Mouse (Mus musculus) heart, embryonic 16.5 days (tissue): ENCODE results near the gene Olfr1110. TPM values are rescaled to one million over a fixed set of nuclear protein-coding genes. Genes with fewer than 3 reads are reported as not detected.
"Not testable (repeated sequence)": the region's sequence is repeated elsewhere in the genome, so short reads cannot be mapped to it uniquely, and the experiment has no call there.

Source experiments
- ATAC-seq: fragments of 200-750 bp; cut with Nextera tagmentation; replicated peaks from 2 replicates; pipeline ENCODE4 v1.8.0; 2017; ENCODE audit warnings: moderate number of reproducible peaks; ENCODE audit not compliant: insufficient read depth, low FRiP score; ENCODE audit errors: extremely low read depth
- H3K27ac ChIP-seq: fragments of 300-500 bp; sonication (generic); 2 replicates; pipeline ENCODE4 v1.5.1; 2014; ENCODE audit warnings: mild to moderate bottlenecking, low read length, control low read depth, moderate library complexity
- H3K27me3 ChIP-seq: fragments of 300-500 bp; sonication (generic); 2 replicates; pipeline ENCODE4 v1.6.1; 2014; ENCODE audit warnings: low read length, mixed read lengths; ENCODE audit not compliant: control insufficient read depth, insufficient read depth
- H3K36me3 ChIP-seq: fragments of 300-500 bp; sonication (generic); 2 replicates; pipeline ENCODE4 v1.6.1; 2014; ENCODE audit not compliant: control insufficient read depth, insufficient read depth
- H3K4me1 ChIP-seq: fragments of 300-500 bp; sonication (generic); 2 replicates; pipeline ENCODE4 v1.6.1; 2014; ENCODE audit warnings: low read length, mixed read lengths; ENCODE audit not compliant: control insufficient read depth, insufficient read depth
- H3K4me2 ChIP-seq: fragments of 300-500 bp; sonication (generic); 2 replicates; pipeline ENCODE4 v1.6.1; 2014; ENCODE audit warnings: low read depth, mild to moderate bottlenecking, control low read depth, low read length
- H3K4me3 ChIP-seq: fragments of 300-500 bp; sonication (generic); 2 replicates; pipeline ENCODE4 v1.5.1; 2014; ENCODE audit warnings: mild to moderate bottlenecking, control low read depth, low read length
- H3K9ac ChIP-seq: fragments of 300-500 bp; sonication (generic); 2 replicates; pipeline ENCODE4 v1.6.1; 2014; ENCODE audit warnings: low read length, control low read depth
- H3K9me3 ChIP-seq: fragments of 300-500 bp; sonication (generic); replicated peaks from 2 replicates; pipeline ENCODE4 v1.6.1; 2016; ENCODE audit warnings: low read length; ENCODE audit not compliant: control insufficient read depth
- WGBS: fragments of 180-500 bp; shearing (Covaris S2); extraction: QIAGEN DNeasy Blood & Tissue Kit; methylation state at CpG from one replicate; pipeline ENCODE4 v1.1.7; 2014; 5-methylcytosine and 5-hydroxymethylcytosine counted together
- polyA plus RNA-seq: library from polyadenylated mRNA; unstranded; fragments of >200 nt; fragmentation: Nextera tagmentation; extraction: Ambion mirVana; gene quantifications from 2 replicates; pipeline ENCODE4 v1.2.1, GENCODE M21; 2015

Gene Olfr1110
- polyA plus RNA-seq, result not detected in 2 replicates

GRCm38 (mm10) chr2:87140200-87140599, at the start of gene Olfr1110:
Olfr1110 (minus strand) TSS chr2:87140300.
- WGBS, result 74% methylated on average over 1 of the region's 1 CpGs
- Histone ChIP-seq H3K27ac (no peak within 1 kb of the TSS), H3K9ac (no peak within 1 kb of the TSS), H3K36me3 (no peaks in the 10 kb centered on the region), H3K4me2 (no peak within 1 kb of the TSS), H3K4me1 (no peaks in the 10 kb centered on the region), H3K9me3 (no peaks in the 10 kb centered on the region), H3K4me3 (no peak within 1 kb of the TSS), H3K27me3 (no peaks in the 10 kb centered on the region)
- no peak for ATAC-seq

GRCm38 (mm10) chr2:87187498-87187897, 47.4 kb upstream of the Olfr1110 start, which contains the start of gene Olfr1112:
Olfr1112 (plus strand) TSS chr2:87187798.
- Histone ChIP-seq H3K4me2 (no peak within 1 kb of the TSS), H3K9me3 (no peaks in the 10 kb centered on the region), H3K27me3 (no peaks in the 10 kb centered on the region), H3K36me3 (no peaks in the 10 kb centered on the region), H3K4me1 (no peaks in the 10 kb centered on the region), H3K27ac (no peak within 1 kb of the TSS), H3K4me3 (no peak within 1 kb of the TSS), H3K9ac (no peak within 1 kb of the TSS)
- ATAC-seq, result no peak
- 83% methylated on average over 1 of the region's 1 CpGs for WGBS

- H3K4me2 ChIP-seq, H3K9me3 ChIP-seq, H3K4me3 ChIP-seq, H3K27ac ChIP-seq, H3K36me3 ChIP-seq, H3K9ac ChIP-seq, H3K27me3 ChIP-seq, ATAC-seq, H3K4me1 ChIP-seq: not testable (repeated sequence)
- 79% methylated on average over 2 of the region's 2 CpGs for WGBS
Observed at GRCm38 (mm10) chr2:87167731-87168130, 27.6 kb upstream of the Olfr1110 start.

GRCm38 (mm10) chr2:87152524-87152923, 12.4 kb upstream of the Olfr1110 start, which contains the start of gene Olfr1111:
Olfr1111 (minus strand) TSS chr2:87152624.
- no peak within 1 kb of the TSS for H3K4me2 ChIP-seq
- H3K27ac ChIP-seq, result no peak within 1 kb of the TSS
- H3K9me3 ChIP-seq, result no peaks in the 10 kb centered on the region
- H3K27me3 ChIP-seq, result no peaks in the 10 kb centered on the region
- no peak within 1 kb of the TSS for H3K4me3 ChIP-seq
- no peak within 1 kb of the TSS for H3K9ac ChIP-seq
- no peaks in the 10 kb centered on the region for H3K4me1 ChIP-seq
- no peak for ATAC-seq
- H3K36me3 ChIP-seq, result no peaks in the 10 kb centered on the region

DNA sequence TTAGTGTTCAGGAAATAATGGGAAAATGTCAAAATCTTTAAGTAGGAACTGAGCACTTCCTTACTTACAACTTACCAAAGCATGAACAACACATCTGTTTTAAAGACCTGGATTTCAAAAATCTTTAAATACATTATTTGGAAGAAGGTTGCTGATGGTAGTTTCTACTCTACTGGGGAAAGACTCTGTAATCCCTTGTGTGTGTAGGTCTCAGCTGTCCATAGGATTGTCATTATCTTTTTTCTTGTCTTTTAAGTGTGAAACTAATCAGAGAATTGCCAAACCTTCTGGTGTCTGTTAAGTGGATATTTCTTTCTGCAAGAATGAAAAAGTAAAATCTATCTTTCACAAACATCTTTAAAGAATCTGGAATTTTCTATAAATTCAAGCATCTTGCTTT, 25.6 kb downstream of the Olfr1110 start, which contains the start of gene Olfr259:
Gene Olfr259 (minus strand): TSS at position 101 of the 400 bp plus-strand sequence.
- no peak within 1 kb of the TSS for H3K27ac ChIP-seq
- no peak within 1 kb of the TSS for H3K4me2 ChIP-seq
- H3K4me3 ChIP-seq, result no peak within 1 kb of the TSS
- no peaks in the 10 kb centered on the region for H3K36me3 ChIP-seq
- ATAC-seq, result no peak
- H3K9ac ChIP-seq, result no peak within 1 kb of the TSS
- no peaks in the 10 kb centered on the region for H3K4me1 ChIP-seq
- H3K9me3 ChIP-seq, result no peaks in the 10 kb centered on the region
- no peaks in the 10 kb centered on the region for H3K27me3 ChIP-seq

GRCm38 (mm10) chr2:87095908-87096307, 44.2 kb downstream of the Olfr1110 start, which contains the start of gene Olfr1109:
Olfr1109 (minus strand) TSS chr2:87096008.
- Histone ChIP-seq H3K27me3 (no peaks in the 10 kb centered on the region), H3K36me3 (no peaks in the 10 kb centered on the region), H3K4me2 (no peak within 1 kb of the TSS), H3K9me3 (no peaks in the 10 kb centered on the region), H3K27ac (no peak within 1 kb of the TSS), H3K9ac (no peak within 1 kb of the TSS), H3K4me3 (no peak within 1 kb of the TSS), H3K4me1 (no peaks in the 10 kb centered on the region)
- ATAC-seq, result no peak
- 70% methylated on average over 1 of the region's 1 CpGs for WGBS

Other genes with a start within 250 kb of the Olfr1110 start
- gene Olfr1097, start 248.1 kb downstream of the Olfr1110 start, polyA plus RNA-seq, result not detected in 2 replicates
- not detected in 2 replicates for gene Olfr1098, start 215.8 kb downstream of the Olfr1110 start, polyA plus RNA-seq
- not detected in 2 replicates for gene Olfr1099, start 179.6 kb downstream of the Olfr1110 start, polyA plus RNA-seq
- not detected in 2 replicates for gene Olfr1100, start 160.3 kb downstream of the Olfr1110 start, polyA plus RNA-seq
- not detected in 2 replicates for gene Olfr1101, start 149.1 kb downstream of the Olfr1110 start, polyA plus RNA-seq
- gene Olfr1102, start 141.9 kb downstream of the Olfr1110 start, polyA plus RNA-seq, result not detected in 2 replicates
- gene Olfr1104, start 113.2 kb downstream of the Olfr1110 start, polyA plus RNA-seq, result not detected in 2 replicates
- not detected in 2 replicates for gene Olfr1105, start 103.8 kb downstream of the Olfr1110 start, polyA plus RNA-seq
- not detected in 2 replicates for gene Olfr1106, start 88.0 kb downstream of the Olfr1110 start, polyA plus RNA-seq
- gene Olfr1107, start 64.5 kb downstream of the Olfr1110 start, polyA plus RNA-seq, result not detected in 2 replicates
- not detected in 2 replicates for gene Olfr1109, start 44.3 kb downstream of the Olfr1110 start, polyA plus RNA-seq
- gene Olfr259, start 25.7 kb downstream of the Olfr1110 start, polyA plus RNA-seq, result not detected in 2 replicates
- gene Olfr1111, start 12.3 kb upstream of the Olfr1110 start, polyA plus RNA-seq, result not detected in 2 replicates
- not detected in 2 replicates for gene Olfr1112, start 47.5 kb upstream of the Olfr1110 start, polyA plus RNA-seq
- gene Olfr1113, start 68.7 kb upstream of the Olfr1110 start, polyA plus RNA-seq, result not detected in 2 replicates
- not detected in 2 replicates for gene Olfr1115, start 107.7 kb upstream of the Olfr1110 start, polyA plus RNA-seq
- not detected in 2 replicates for gene Olfr1116, start 127.2 kb upstream of the Olfr1110 start, polyA plus RNA-seq
- gene Olfr1118, start 167.3 kb upstream of the Olfr1110 start, polyA plus RNA-seq, result not detected in 2 replicates
- gene Olfr1120, start 214.5 kb upstream of the Olfr1110 start, polyA plus RNA-seq, result not detected in 2 replicates
- not detected in 2 replicates for gene Olfr1121, start 229.6 kb upstream of the Olfr1110 start, polyA plus RNA-seq
- gene Olfr1122, start 245.5 kb upstream of the Olfr1110 start, polyA plus RNA-seq, result not detected in 2 replicates